Mouse (Mus musculus): Measurements from ENCODE around the gene Arsg.
A peak's percentile ranks its signal among the peaks of the same experiment; 100 is the strongest.

Gene Arsg

DNA sequence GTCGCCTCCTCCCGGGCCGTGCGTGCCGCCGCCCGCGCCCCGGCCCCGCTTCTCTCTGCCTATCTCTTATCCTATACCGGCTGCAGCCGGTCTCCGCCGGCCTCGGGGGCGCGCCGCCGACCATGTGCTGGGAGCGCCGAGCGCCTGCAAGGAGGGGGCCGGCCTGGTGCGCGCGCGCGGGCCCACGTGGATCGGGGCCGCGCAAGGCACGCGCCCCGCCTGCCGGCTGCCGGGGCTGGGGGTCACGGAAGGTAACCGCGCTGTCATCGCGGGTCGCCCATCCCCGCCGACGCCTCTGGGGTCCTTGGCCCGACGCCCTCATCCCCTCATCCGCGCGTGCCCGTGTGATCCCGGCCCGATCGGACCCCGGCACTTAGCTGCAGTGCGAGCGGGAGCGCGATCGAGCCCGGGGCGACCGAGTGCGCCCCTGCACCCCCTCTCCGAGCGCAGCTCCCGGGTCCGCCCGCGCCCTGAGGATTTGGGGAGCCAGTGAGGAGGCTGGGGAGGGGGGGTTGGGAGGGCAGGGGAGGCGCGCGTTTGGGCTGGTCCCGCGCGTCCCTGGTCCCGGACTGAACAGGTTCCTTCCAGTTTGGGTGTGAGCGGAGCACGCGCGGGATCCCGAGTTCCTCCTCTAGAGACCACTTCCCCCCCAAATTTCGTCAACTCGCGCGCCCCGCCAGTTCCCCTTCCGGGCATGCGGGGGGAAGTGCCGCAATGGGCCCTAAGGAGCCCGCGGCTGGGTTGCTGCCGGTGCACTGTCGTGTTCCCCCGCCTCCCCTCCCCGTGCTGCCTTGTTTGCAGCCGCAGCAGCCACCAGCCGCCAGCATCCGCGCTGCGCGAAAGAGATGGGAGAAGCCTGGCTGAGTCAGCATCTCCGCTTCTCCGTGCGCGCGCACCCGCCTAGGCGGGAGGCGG, at the start of gene Arsg, which contains the start of gene Slc16a6:
Gene Arsg (plus strand): TSS at position 204 of the 915 bp plus-strand sequence.
Gene Slc16a6 (minus strand): TSS at position 428 of the 915 bp plus-strand sequence.
- peak; percentile 55 for DNase-seq (ENCODE audit: low spot score)

DNA sequence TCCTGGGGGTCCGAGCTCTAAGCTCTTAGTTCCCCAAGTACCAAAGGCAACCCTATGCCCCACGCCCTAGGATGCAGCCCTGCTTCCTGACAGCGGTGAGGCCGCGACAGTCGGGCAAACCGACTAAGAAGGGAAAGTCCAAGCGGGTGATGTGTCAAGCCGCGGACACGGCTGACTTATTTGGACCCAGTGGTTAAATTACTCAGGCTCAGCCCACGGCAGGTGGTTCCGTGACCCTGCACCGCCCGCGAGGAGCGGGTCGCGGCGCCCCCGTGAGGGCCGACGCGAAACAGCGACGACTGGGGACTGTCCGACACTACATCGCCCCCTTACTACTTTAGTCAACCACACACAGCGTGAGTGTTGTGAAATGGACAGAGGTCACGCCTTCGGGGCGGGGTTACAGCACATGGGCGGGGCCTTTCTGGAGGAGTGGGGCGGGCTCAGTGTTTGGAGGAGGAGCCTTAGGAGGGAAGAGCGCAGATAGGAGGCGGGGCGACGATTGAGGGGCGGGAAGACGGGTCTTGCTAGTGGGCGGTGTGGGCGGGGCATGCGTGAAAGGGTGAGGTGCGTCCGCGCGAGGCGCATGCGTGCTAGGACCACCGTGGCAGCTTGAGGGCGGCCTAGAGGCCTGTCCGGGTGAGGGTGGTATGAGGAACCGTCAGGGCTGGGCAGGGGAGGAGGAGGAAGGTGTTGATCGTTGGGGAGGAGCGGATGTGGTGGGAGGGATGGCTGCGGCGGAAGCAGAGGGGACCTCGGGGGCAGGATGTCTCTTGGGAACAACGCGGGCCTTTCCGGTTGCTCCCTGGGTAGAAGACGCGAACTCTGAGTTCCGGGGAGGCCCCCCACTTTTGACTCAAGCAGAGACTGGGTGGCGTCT, 47.5 kb upstream of the Arsg start, which contains the start of gene Amz2:
Gene Amz2 (plus strand): TSS at position 555 of the 880 bp plus-strand sequence.
- peak; percentile 99 for DNase-seq (ENCODE audit: low spot score)

DNA sequence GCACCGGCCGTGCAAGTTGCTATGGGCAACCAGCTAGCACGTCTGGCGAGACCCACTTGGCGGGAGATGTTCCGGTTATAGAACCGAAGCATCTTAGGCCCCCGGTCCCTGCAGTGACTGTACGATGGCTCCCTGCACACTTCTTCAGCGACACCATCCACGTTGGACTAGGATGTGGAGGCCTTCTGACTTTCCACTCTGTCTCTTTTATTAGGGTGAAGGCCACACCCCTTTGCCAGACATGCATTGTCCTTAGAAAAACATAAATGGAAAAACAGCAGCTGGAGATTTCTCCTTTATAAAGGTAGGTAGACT, 46.9 kb upstream of the Arsg start:
- DNase-seq (ENCODE audit: low spot score) = no peak

DNA sequence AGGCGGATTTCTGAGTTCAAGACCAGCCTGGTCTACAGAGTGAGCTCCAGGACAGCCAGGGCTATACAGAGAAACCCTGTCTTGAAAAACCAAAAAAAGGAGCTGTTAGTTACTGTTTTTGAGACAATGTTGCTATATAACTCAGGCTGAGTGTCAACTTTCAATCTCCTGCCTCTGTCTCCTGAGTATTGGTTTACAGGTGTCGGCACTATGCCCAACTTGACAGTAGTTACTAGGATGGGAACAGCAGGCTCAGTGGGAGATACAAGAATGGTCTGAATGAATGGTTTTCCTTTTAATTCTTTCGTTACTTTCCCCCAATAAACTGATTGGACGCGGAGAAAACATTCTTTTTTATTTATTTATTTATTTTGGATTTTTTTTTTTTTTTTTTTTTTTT, 45.8 kb upstream of the Arsg start:
- DNase-seq (ENCODE audit: low spot score) = no peak

GRCm38 (mm10) chr11:109434233-109434798, 38.9 kb upstream of the Arsg start:
- no peak for DNase-seq (ENCODE audit: low spot score)

DNA sequence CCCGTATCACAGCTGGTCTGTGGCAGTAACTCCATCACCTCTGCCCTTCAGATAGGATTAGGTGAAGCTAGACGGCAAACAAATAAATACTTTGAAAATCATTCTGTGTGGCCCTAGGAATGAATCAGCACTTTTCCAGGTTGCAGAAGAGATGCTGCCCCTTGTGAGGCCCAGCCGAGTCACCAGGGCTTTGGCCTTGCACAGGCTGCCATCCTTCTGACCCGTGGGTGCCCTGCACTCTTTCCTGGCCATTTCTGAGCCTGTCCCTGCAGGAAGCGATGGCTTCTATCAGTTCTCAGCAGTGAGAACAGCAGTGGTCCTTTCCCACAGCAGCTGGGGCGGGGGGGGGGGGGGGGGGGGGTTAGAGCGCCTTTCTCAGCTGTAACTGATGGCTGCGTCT, 36.3 kb upstream of the Arsg start:
- no peak for DNase-seq (ENCODE audit: low spot score)

DNA sequence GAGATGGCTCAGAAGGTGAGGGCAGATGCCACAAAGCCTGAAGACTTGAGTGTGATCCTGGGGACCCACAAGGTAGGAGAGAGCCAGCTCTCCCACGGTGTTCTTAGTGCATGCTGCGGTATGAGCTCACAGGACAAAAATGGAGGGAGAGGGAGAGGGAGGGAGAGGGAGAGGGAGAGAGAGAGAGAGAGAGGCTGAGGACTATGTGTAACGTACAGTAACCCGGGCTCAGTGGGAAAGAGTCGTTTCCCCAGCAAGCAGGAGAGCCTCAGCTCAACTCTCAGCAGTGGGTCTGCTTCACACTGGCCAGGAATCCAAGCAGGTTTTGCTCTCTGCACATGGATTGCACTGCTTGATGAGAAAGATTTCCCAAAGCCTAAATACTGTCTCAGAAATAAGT, 34.0 kb upstream of the Arsg start:
- DNase-seq (ENCODE audit: low spot score) = no peak

DNA sequence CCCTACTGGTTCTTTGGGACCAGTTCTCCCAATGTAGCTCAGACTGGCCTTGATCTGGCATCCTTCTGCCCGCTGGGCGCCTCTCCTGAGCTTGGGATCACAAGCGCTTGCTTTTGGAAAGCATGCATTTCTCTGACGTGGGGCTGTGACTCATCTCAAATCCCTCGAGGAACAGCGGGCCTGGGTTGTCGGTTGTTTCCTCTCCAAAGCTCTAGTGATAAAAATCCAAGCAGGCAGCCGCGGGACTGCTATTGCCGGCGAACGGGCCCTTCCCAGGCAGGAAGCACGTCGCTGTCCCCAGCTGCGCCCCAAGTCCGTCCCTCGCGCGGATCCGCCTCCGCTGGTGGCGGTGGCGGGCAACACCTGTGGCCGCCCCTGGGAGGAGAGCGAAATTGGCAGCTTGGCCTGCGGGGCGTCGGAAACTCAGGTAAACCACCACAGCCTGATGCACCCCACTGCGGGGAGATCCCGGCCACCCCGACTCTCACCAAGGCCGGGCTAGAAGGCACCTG, 33.3 kb upstream of the Arsg start:
- DNase-seq (ENCODE audit: low spot score) = peak; percentile 58

DNA sequence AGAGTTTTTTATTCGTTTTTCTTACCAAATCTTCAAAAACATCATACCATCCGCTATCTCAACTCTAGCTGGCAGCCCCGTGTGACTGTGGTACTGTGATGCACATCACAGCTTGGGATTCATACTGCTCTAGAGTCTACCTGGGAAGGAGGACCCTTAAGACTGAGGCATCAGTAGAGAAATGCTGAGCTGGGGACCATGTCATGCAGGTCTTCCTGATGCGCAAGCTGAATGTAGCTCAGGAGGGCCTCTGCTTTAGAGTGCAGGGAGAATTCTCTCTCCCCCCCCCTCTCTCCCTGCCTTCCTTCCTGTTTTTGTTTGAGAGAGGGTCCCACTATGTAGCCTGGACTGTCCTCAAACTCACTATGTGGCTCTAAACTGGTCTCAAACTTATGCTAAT, 32.5 kb upstream of the Arsg start:
- no peak for DNase-seq (ENCODE audit: low spot score)

DNA sequence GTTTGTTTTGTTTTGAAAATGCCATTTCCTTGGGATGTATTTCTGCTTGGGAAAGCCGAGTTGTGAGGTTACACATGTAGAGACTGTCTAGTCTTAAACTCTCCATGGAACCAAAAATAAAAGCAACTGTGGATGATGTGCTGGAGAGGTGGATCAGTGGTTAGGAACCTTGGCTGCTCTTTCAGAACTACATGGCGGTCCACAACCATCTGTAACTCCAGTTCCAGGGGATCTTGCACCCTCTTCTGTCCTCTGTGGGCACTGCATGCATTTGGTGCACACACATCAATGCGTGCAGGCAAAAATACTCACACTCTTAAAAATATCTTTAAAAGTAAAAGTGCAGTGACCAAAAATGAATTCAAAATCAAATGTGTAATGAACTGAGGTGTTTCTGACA, 32.1 kb upstream of the Arsg start:
- no peak for DNase-seq (ENCODE audit: low spot score)

DNA sequence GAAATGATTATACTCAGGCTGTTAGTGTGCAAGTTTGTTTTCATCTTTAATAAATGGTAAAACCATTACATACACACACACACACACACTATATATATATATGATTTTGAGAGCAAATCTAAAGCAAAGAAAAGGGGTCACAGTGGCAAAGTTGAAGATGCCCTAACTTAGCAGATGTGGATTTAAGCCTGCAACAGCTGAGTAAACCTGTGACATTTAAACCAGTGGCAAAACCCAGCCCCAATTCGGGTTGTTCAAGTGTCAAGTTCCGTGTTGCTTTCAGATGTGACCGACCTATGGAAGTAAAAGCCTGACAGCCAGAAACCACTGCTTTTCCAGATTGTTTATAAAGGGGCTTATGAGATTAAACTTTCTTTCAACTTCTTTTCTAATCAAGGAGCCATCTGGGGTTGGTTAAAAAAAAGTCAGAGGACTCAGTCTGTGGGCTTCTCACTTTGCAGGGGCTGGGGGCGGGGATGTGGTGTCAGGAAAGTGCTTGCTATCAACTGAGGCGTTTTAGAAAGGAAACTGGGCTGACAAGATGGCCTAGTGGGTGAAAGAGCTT, 30.9 kb upstream of the Arsg start:
- no peak for DNase-seq (ENCODE audit: low spot score)

- no peak for DNase-seq (ENCODE audit: low spot score)
These were observed 29.5 kb upstream of the Arsg start for GRCm38 (mm10) chr11:109443468-109444263.

- no peak for DNase-seq (ENCODE audit: low spot score)
These were observed 28.6 kb upstream of the Arsg start for GRCm38 (mm10) chr11:109444600-109444999.

DNA sequence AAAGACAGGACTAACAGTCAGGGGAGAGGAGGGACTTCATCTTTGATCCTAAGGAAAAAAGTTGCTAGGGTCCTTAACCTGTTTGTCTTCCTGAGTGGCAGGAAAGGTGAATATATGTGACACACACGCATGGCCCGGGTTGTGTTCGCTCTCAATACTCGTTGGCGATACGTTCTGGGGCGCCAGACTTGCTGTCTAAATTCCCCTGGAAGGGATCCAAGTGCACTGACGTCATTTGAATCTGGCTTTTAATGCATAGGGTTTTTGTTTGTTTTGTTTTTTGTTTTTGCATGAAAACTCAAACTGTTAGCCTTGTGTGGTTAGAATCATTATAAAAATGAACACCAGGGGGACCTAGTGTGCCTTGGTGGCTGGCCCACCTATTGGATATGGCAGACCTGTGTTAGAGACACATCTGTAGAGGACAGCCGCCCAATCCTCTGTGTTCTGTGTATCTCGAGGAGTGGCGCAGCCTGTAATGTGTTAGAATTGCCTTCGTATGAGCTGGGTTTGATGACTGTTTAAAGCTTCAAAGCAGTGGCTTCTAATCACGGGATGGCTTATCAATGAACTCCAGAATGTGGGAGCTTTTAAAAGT, 27.6 kb upstream of the Arsg start:
- DNase-seq (ENCODE audit: low spot score) = peak; percentile 17

DNA sequence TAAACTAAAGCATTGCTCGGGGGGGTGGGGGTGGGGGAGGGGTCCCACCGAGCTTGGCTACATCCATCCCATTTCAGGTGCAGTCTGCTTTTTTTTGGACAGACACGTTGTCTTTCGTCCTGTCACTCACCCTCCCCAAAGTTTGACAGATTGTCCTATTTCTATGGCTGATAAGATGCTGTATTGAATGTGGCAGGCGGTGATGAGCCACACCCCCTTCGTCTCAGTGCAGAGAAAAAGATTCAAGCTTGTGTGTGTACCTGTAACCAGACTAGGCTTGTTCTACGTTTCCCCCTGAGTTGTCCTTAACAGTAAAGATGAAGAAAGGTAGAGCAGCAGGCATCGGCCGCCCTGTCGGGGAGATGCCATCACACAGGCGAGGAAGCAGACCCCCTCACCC, 22.0 kb upstream of the Arsg start:
- DNase-seq (ENCODE audit: low spot score) = no peak

- DNase-seq (ENCODE audit: low spot score) = no peak
These were observed 16.9 kb upstream of the Arsg start for GRCm38 (mm10) chr11:109456261-109456660.

- no peak for DNase-seq (ENCODE audit: low spot score)
These were observed 15.0 kb upstream of the Arsg start for GRCm38 (mm10) chr11:109458165-109458564.

DNA sequence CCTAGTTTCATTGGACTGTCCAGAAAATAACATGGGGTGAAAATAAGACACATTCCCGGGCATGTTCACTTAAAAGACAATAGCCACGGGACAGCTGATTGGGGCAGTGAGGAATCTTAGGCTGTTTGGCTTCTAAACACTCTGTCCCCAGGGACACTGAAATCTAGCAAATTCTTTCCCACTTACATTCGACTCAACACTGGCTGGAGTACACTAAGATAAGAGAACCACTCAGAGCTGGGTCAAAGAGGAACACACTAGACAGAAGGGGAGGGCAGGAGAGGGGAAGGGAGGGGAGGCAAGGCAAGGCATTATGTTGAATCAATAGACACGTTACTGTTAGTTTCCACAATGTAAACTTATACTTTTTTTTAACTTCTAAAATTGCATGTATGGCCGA, 12.6 kb upstream of the Arsg start:
- no peak for DNase-seq (ENCODE audit: low spot score)

DNA sequence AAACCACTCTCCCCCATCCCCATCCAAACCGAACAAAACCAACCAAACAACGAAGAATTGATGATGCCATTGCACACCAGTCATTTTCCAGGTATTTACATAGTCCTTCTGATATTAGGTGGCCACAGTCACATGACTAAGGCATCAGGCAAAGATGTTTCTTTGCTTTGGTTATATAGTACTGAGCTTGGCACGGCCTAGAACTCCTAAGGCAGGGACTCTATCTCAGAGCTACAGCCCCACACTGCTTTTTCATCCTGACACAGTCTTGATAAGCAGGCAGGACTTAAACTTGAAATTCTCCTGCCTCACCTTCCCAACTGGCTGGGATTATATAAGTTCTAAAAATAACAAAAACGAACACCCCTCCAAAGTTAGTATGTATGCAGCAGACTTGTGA, 8.1 kb upstream of the Arsg start:
- DNase-seq (ENCODE audit: low spot score) = no peak

DNA sequence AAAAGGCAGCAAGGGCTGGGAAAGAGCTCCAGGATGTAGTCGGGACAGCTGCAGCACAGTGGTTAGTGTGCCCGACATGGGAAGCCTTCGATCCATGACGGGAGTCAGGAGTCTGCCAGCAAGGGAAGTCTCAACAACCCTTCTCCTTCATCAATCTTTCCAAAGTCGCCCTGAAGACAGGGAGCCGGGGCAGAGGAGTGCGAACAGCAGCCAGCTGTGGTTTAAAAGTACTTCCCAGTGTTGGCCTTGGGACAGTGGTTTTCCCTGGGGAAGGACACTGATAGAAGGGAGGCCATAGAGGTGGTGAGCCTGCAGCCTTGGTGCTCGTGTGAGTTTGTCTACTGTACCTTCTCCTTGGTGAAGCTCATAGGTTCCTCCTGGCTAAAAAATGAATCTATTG, 6.2 kb upstream of the Arsg start:
- DNase-seq (ENCODE audit: low spot score) = no peak

GRCm38 (mm10) chr11:109468133-109468532, 5.0 kb upstream of the Arsg start:
- DNase-seq (ENCODE audit: low spot score) = no peak
